Mouse (Mus musculus): ENCODE measurements at regions not wholly inside any gene's neighbourhood (a gene's known extent, or its start where the extent isn't known, plus 50 kb on each side); places are given as distances from the start of the nearest gene placed in this dataset.

GRCm38 (mm10) chr8:10866696-10867395 is 141.4 kb downstream of the Irs2 start:
- no peak for DNase-seq (ENCODE audit: low read depth)

- DNase-seq (ENCODE audit: low read depth) = no peak
These were observed 142.2 kb downstream of the Irs2 start for GRCm38 (mm10) chr8:10865941-10866513.

GRCm38 (mm10) chr8:10865415-10865821 is 142.8 kb downstream of the Irs2 start:
- peak; percentile 41 for DNase-seq (ENCODE audit: low read depth)

- DNase-seq (ENCODE audit: low read depth) = no peak
These were observed 145.8 kb downstream of the Irs2 start for GRCm38 (mm10) chr8:10862442-10862841.

GRCm38 (mm10) chr8:10860810-10861209 is 147.4 kb downstream of the Irs2 start:
- DNase-seq (ENCODE audit: low read depth) = no peak

- DNase-seq (ENCODE audit: low read depth) = no peak
These were observed 150.4 kb downstream of the Irs2 start for GRCm38 (mm10) chr8:10857874-10858273.

GRCm38 (mm10) chr8:10856996-10857720 is 151.1 kb downstream of the Irs2 start:
- no peak for DNase-seq (ENCODE audit: low read depth)

- no peak for DNase-seq (ENCODE audit: low read depth)
These were observed 152.6 kb downstream of the Irs2 start for GRCm38 (mm10) chr8:10855696-10856095.

- no peak for DNase-seq (ENCODE audit: low read depth)
These were observed 153.1 kb downstream of the Irs2 start for GRCm38 (mm10) chr8:10855131-10855530.

- DNase-seq (ENCODE audit: low read depth) = peak; percentile 25
These were observed 153.7 kb downstream of the Irs2 start for GRCm38 (mm10) chr8:10854600-10854999.

- no peak for DNase-seq (ENCODE audit: low read depth)
These were observed 154.4 kb downstream of the Irs2 start for GRCm38 (mm10) chr8:10853901-10854300.

GRCm38 (mm10) chr8:10849916-10850315 is 158.3 kb downstream of the Irs2 start:
- DNase-seq (ENCODE audit: low read depth) = no peak

- DNase-seq (ENCODE audit: low read depth) = no peak
These were observed 162.7 kb downstream of the Irs2 start for GRCm38 (mm10) chr8:10845607-10846006.

GRCm38 (mm10) chr8:10840853-10841531 is 167.3 kb downstream of the Irs2 start:
- no peak for DNase-seq (ENCODE audit: low read depth)

GRCm38 (mm10) chr8:10840044-10840443 is 168.2 kb downstream of the Irs2 start:
- DNase-seq (ENCODE audit: low read depth) = no peak

GRCm38 (mm10) chr8:10835054-10835453 is 173.2 kb downstream of the Irs2 start:
- DNase-seq (ENCODE audit: low read depth) = no peak

- no peak for DNase-seq (ENCODE audit: low read depth)
These were observed 176.4 kb downstream of the Irs2 start for GRCm38 (mm10) chr8:10831864-10832263.

- no peak for DNase-seq (ENCODE audit: low read depth)
These were observed 177.0 kb downstream of the Irs2 start for GRCm38 (mm10) chr8:10831277-10831676.

GRCm38 (mm10) chr8:10830835-10831234 is 177.4 kb downstream of the Irs2 start:
- no peak for DNase-seq (ENCODE audit: low read depth)

GRCm38 (mm10) chr8:10828580-10828979 is 179.7 kb downstream of the Irs2 start:
- no peak for DNase-seq (ENCODE audit: low read depth)

GRCm38 (mm10) chr8:10827560-10827959 is 180.7 kb downstream of the Irs2 start:
- DNase-seq (ENCODE audit: low read depth) = peak; percentile 12

- DNase-seq (ENCODE audit: low read depth) = no peak
These were observed 182.3 kb downstream of the Irs2 start for GRCm38 (mm10) chr8:10825981-10826380.

Data from NIH3T3 (cell line).